Mouse (Mus musculus): Measurements from ENCODE around the gene Rere.

Gene Rere

DNA sequence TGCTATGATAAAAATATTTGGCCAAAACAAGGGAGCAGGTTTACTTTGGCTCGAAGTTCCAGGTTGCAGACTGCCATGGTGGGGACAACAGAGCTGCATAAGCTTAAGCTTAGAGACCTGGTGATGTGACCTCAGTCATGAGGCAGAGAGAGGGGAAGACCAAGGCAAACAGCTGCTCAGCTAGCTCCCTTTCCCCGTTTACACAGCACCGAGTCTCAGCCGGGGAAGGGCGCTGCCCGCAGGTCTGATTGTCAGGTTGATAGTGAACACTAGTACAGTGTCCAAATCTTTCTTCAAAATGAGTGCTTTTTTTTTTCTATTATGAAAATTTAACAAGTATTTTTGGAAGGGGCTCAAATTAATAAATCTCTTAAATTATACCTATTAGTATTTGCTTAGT lies 97.9 kb downstream of the Rere start:
- DNase-seq (ENCODE audit: inconsistent age in 2 of 2, low spot score in 1 of 2), result peak in 1 of 2 experiments; percentile 50

DNA sequence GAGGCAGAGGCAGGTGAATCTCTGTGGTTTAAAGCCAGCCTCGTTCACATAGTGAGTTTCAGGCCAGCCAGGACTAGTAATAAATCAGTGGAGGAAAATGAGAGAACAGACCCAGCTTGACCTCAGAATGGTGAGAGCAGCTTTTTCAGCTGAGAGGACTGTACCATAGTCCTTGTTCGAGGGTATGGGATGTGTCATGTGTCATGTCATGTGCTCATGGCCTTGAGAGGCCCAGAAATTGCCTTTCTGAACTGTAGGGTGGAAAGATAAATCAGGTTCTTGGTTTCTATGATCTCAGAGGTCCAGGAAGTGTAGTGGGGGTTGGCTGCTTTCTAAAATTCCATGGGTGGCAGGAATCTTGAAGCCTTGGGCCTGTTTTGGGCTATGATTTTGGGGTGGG lies 98.3 kb downstream of the Rere start:
- peak; percentile 73 to 89 for DNase-seq (ENCODE audit: inconsistent age in 2 of 2, low spot score in 1 of 2)

DNA sequence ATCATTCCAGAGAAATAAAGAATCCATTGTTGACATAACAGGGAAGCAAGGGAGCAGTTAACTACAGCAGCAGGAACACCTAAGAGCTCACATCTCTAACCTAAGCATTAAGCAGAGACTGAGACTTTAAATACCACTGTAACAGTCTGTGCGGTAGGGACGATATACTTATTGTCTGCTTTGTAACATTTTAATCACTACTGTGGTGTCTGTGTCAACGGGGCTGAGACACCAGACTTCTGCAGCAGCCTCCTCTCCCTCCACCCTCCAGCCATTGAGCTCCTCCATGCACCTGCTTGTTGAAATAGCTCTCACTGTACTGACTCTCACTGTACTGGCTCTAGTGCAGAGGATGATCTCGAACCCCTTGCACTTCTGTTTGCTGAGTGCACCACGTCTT lies 98.8 kb downstream of the Rere start:
- peak in 1 of 2 experiments; percentile 65 for DNase-seq (ENCODE audit: inconsistent age in 2 of 2, low spot score in 1 of 2)

DNA sequence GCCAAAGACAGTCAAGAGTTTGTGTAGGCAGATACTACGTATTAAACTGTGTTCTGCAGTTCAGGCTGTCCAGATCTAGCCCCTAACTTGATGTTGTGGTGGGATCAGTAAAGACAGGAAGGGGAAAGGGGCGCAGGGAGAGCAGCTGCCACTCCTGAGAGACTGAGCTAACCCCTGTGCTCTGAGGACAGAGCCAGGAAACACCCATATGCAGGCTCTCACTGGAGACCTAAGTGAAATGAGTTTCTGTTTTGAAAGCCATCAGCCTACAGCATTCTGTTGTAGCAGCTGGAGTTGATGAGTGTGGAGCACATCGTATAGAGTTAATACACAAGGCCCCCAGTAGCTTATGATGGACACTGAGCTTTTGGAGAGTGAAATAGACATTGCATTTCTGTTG lies 101.1 kb downstream of the Rere start:
- no peak for DNase-seq (ENCODE audit: inconsistent age in 2 of 2, low spot score in 1 of 2)

DNA sequence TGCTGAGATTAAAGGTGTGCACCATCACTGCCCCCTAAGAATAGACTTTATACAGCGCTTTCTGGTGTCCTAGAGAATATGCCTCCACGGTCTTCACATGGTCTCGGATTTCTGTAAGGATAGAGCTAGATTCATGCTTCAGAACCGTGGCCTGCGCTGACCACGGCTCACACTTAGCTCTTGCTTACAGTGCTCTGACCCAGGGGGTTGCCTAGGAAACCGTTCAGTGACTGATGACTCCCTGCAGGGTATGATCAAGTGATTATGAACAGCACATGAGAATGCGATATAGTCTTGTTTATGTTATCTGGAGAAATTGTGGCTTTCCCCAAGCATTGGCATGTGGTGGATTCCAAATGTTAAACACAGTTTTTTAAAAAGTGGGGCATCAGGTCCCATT lies 103.0 kb downstream of the Rere start:
- no peak for DNase-seq (ENCODE audit: inconsistent age in 2 of 2, low spot score in 1 of 2)

DNA sequence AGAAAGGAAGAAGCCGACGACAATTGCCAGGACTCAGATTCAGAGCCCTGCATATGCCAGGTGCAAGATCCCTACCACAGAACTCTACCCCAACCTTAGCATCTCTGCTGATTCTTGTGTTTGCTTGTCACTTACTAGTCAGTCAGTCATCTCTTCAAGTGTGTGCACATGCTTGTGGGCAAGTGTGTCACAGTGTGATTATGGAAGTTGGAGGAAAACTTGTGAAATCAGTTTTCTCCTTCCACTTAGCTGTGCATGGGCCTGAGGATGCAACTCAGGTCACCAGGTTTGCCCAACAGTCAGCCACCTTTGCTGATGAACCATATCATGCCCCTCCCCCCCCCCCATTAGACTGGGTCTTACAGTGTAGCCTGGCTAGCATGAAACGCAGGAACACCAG lies 103.5 kb downstream of the Rere start:
- no peak for DNase-seq (ENCODE audit: inconsistent age in 2 of 2, low spot score in 1 of 2)

DNA sequence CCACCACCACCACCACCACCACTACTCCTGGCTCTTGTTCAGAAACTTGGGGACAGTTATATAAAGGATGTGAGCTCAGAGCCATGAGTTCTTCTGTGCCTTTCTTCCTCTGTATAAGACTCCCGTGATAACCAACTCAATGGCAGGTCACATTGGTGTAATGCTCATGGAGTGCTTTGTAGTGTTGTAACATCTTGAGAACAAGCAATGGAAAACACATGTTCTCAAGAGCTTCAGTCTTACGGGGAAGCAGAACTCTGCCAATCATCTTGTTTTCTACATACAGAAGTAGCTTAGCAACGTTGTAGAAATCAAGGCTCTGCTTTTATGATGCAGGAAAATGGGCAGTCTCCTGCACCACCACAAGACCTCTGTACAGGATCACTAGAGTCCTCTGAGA lies 107.1 kb downstream of the Rere start:
- no peak for DNase-seq (ENCODE audit: inconsistent age in 2 of 2, low spot score in 1 of 2)

DNA sequence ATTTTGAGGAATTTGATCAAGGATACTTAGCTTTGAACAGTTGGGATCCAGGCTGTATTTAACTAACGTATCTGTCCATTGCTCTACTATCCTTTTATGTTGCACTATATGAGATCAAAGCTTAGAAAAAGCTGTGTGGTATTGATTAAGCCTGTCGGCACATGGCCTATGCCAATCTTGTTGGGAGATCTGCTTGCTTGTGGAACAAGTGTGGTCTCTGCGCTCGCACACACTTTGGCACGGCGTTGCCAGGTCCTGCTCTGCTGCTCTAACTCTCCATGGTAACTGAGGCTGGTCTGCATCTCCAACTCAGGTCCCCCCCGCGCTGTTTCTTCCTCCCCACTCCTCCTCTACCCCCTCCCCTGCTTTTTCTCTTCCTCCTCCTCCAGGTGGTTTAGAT lies 112.2 kb downstream of the Rere start:
- DNase-seq (ENCODE audit: inconsistent age in 2 of 2, low spot score in 1 of 2), result no peak

DNA sequence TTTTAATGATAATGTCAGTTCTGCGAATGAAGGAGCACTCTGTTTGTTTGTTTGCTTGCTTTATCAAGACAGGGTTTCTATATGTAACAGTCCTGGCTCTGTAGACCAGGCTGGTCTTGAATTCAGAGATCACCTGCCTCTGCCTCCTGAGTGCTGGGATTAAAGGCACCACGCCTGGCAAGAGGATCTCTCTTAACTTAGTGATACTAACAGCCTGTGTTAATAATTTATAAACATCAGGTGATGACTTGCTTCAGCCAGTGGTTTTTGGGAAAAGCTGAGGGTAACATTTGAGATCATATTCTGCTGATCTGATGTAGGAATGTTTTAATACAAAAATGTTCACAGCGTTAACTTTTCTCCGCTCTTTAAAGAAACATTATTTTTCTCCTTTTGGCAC lies 112.6 kb downstream of the Rere start:
- DNase-seq (ENCODE audit: inconsistent age in 2 of 2, low spot score in 1 of 2), result no peak

DNA sequence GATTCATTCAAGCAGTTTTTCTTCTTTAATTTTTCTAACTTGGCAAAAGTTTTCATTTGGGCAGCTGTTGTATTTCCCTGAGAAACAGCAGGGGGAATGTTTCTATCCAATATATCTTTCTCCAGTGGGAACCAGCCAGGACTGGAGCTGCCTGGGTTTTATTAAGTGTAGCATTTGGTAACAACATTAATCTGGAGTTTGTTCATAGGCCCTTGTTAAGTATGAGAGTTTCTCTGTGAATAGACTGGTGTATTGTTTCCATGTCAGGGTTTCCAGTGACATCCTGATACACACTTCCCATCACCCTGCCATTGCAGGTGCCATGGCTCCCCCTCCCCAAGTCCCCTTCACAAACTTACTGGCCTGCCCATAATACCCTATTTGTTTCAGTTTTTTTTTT lies 114.9 kb downstream of the Rere start:
- no peak for DNase-seq (ENCODE audit: inconsistent age in 2 of 2, low spot score in 1 of 2)

DNA sequence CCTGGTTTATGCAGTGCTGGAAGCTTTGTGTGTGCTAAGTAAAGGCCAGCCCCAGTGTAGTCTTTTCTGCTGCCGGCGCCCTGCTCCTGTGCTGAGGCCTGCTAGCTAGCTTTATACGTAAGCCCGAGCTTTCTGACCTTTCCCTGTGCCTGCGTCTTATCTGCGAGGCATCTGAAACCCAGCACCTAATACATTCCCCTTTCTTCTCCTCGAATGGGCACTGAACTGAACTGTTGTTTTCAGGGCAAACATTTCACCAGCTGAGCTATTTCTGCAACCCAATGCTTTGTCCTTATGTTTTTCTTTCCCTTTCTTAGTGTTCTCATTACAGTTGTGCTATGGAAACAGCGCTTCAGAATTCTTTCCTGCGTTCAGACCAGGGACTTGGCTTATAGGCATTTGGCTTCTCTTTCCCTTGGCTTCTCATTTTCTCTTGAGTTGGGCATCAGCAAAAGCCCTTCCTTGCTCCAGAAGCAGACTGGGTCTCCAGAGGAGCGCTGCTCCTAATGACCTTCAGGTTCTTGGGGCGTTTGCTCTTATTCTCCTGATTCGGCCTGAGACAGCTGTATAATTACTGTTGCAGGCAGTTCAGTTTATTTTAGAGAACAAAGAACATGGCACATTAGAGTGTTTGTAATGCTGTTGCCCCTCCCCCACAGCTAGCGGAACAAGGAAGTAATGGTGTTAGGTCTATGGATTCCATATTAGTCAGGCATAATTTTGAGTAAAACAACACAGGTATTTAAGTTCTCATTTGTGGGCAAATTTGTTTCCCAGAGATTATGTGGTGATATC lies 115.6 kb downstream of the Rere start:
- DNase-seq (ENCODE audit: inconsistent age in 2 of 2, low spot score in 1 of 2), result peak in 1 of 2 experiments; percentile 58

DNA sequence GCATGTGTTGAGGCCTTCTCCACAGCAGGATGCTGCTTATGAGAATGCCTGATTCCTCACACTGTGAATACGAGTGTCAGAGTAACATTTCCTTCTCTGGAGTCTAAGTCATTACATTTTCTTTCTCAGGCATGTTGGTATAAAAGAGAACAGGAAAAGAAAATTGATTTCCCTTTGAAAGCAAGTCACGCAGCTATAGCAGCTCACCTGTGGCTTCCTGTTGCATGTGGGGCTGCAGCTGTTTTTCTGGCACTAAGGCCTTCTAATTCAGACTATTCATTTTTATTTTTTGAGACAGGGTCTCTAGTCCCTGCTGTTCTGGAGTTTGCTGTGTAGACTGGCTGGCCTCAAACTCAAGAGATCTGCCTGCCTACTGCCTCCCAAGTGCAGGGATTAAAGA lies 117.6 kb downstream of the Rere start:
- DNase-seq (ENCODE audit: inconsistent age in 2 of 2, low spot score in 1 of 2), result no peak

DNA sequence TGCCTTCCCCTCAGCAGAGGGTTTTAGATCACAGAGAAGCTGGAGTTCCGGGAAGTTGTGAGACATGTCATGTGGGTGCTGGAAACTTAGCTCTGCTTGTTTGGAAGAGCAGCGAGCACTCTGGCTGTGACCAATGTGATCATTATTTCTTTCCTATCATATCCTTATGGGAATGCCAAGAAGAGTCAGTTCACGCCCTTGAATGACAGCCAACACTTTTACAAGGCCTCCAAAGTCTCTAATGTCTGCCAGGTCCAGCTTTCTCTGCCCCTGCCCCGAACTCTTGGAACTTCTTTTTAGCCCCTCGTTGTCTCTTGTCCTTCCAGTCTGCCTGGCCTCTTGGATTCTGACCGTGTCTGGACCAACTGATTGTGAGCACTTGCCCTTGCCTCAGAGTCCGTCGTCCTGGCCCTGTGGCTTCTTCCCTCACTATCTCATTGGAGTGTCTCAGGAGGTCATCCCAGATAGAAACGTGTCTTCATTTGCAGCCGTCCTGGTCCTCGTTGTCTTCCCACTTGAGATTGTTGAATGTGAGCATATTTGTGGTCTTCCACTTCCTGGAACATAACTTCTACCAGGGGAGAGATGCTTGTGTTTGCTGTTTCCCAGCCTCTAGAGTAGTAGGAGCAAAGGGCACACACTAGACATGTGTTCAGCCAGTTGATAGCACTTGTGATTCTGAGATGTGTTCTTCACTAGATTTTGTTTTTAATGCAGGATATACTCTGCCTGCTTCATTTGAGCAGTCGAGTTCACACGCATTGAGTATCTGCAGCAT lies 120.6 kb downstream of the Rere start:
- DNase-seq (ENCODE audit: inconsistent age in 2 of 2, low spot score in 1 of 2), result peak; percentile 51 to 86

DNA sequence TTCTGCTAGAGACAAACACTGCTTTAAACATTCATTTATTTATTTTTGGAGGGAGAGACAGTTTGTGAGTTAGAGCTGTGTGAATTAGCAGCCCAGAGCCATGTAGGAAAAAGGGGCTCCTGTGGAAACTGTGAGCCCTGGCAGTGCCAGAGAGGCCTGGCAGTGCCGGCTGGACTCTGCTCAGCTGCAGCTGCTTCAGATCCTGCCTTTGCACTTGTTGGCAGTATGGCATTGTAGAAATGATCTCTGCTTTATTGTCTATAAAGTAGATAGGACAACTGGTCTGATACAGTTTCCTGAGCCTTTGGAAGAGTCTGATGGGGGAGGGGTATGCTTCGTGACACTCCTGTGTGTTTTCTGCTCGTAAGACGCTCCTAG lies 121.2 kb downstream of the Rere start:
- DNase-seq (ENCODE audit: inconsistent age in 2 of 2, low spot score in 1 of 2), result no peak

DNA sequence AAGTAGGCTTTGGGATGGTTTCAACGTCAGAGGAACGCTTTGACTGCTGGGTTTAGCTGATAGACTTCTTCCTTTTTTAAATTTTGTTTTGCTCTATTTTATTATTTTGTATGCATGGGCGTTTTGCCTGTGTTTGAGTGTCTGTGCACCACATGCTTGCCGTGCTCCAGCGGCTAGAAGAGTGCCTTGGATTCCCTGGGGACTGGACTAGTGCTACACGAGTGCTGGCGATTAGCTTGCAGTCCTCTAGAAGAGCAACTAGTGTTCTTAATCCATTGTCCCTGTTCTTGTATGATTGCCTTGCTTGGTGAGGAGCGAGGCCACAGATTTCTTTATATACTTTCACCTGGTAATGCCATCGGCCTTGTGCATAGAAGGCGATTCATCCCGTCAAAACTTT lies 122.5 kb downstream of the Rere start:
- no peak for DNase-seq (ENCODE audit: inconsistent age in 2 of 2, low spot score in 1 of 2)

DNA sequence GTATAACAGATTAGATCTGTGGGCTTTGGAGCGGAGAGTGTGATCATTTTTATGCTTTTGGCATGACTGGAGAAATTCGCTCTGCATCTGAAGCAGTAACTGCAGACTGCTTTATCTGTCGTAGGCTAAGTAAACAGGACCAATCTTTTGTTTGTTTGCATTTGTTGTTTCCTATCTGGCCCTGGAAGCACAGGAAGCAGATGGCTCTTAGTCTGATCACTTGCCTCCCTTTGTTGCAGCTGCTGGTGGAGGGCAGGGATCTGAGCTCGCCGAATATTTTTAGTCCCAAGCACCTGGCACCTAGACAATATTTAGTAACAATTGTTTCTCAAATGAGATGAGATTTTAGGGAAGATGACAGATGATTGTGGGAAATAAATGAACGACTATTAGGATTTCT lies 123.1 kb downstream of the Rere start:
- no peak for DNase-seq (ENCODE audit: inconsistent age in 2 of 2, low spot score in 1 of 2)

DNA sequence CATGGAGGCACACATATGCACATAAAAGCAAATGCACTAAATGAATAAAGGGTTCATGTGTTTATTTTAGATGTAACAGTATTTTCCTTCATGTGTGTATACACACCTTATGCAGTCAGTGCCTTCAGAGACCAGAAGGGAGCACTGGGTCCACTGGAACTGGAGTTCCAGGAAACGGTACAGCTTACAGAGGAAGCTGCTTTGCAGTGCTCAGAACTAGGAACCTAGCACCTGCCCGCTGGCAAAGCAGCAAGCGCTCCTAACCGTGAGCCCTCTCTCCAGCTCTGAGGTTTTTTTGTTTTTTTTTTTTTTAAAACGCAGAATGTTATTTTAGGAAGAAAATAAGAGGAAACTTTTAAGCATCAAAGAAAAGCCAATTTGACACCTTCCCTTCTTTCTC lies 124.3 kb downstream of the Rere start:
- no peak for DNase-seq (ENCODE audit: inconsistent age in 2 of 2, low spot score in 1 of 2)

DNA sequence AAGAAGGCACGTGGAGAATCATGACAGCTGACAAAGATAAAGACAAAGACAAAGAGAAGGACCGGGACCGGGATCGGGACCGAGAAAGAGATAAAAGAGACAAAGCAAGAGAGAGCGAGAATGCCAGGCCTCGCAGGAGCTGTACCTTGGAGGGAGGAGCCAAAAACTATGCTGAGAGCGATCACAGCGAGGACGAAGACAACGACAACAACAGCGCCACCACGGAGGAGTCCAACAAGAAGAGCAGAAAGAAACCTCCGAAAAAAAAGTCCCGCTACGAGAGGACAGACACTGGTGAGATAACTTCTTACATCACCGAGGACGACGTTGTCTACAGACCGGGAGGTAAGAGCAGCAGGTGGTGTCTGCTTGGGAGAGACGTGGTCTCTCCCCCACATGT lies 124.9 kb downstream of the Rere start:
- no peak for DNase-seq (ENCODE audit: inconsistent age in 2 of 2, low spot score in 1 of 2)

DNA sequence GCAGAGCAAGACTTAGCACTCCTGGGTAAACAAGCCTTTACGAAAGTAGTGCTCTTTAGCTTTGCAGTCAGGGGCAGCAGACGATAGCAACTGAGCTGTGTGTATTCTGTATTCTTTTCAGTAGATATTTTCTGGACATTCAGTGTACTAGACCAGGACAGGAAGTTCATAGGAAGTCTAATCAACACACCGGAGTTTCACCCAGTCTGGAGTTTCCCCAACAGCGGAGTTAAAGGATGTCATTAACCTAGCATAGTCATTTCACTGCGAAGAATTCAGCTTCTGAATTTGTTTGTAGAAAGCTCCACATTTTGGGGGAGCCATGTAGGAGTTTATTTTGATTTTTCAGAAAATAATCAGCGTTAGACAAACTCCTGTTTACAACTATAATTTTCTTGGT lies 125.4 kb downstream of the Rere start:
- no peak for DNase-seq (ENCODE audit: inconsistent age in 2 of 2, low spot score in 1 of 2)

DNA sequence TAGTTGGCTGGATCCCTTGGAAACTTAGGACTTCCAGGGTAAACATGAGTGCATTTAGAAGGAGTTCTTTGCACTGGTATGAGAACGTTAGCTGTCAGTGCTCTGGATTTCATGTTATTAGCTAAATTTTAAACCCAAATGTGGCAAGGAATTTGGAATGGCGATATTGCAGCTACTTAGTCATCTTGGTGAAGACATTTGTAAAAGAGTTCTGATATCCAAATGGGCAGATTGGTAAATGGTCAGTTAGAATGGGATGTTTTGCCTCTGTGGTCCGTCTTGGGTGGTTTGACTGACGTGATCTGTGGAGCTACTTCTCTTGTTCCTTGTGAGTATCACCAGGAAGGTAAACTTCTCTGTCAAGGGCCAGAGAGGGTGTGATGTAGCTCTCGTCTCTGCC lies 132.8 kb downstream of the Rere start:
- no peak for DNase-seq (ENCODE audit: inconsistent age in 2 of 2, low spot score in 1 of 2)

DNA sequence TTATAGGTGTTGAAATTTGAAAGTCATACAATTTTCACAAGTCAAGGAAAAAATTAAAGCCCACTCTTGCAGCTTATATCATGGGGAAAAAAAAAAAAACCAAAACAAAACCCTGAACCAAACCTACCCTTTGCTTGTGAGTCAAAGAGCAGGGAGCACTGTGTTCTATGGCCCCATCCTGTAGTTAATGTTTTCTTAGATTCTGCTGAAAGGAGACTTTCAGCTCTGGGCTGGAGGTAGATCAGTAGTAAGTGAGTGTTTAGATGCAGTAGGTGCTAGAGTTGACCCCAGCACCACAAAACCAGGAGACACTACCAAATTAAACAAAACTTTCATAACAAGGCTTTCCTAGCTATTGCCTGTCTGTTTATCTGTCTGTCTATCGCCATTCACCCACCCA lies 133.3 kb downstream of the Rere start:
- no peak for DNase-seq (ENCODE audit: inconsistent age in 2 of 2, low spot score in 1 of 2)

DNA sequence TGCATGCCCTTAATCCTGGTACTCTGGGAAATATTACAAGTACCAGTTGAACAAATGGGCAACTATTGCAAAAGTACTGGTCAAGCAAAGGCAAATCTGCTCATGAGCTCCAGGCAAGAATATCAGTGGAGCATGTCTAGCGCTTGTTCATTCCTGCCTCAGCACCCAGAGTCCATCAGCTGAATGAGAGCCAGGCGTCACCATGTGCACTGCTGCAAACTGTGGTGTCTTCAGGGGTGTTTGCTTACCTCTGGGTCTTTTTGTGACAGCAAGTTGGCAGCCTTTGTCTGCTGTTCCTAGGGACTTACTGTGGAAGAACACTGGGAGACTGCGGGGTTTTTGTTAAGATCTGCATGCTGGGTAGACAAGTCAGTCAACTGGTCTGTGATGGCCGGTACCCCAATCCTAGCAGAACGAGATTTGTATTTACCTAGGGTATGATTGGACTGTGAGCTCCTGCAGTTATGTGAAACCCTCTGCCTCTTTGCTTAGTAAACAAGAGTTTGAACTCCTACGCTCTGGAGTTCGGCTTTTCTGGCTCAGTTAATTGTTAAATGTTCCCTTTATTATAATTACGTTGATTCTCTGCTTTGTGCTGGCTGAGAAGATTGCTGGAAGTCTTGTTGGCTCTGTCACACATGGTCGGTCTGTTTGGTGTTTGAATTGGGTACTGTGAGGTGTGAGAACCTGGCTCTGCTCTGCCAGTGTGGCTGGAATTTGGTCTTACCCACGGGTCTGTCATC lies 134.0 kb downstream of the Rere start:
- DNase-seq (ENCODE audit: inconsistent age in 2 of 2, low spot score in 1 of 2), result no peak

All from adrenal gland, adult (tissue).